Mouse (Mus musculus): ENCODE results near the gene Olfr695.
"Not testable (repeated sequence)": the region's sequence is repeated elsewhere in the genome, so short reads cannot be mapped to it uniquely, and the experiment has no call there.

DNA sequence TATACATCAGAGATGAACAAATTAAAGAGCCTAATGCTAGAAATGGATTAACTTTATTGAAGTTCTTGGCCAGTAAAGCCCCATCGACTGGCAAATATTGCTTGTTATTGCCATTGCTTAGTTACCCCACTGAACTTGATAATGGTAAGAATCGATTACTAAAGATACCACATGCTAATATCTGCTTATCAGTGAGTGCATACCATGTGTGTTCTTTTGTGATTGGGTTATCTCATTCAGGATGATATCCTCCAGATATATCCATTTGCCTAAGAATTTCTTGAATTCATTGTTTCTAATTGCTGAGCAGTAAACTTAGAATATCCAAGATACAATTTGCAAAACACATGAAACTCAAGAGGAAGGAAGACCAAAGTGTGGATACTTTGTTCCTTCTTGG lies 9.5 kb upstream of the Olfr695 start:
- not testable (repeated sequence) for TF ChIP-seq CTCF, POLR2A (IDR thresholded peaks at IDR 0.05; ENCODE audit: insufficient read depth, low read depth, low read length)
